Mouse (Mus musculus) cortical plate, adult 2 months (tissue): ENCODE data around the gene Rom1.

Source experiments
- CTCF ChIP-seq: fragments of 200-500 bp; IDR thresholded peaks from 2 replicates; pipeline ENCODE4 v1.5.1; 2011; ENCODE audit warnings: mild to moderate bottlenecking, control low read depth, low read length; ENCODE audit not compliant: insufficient read depth; ENCODE audit errors: extremely low read depth
- POLR2A ChIP-seq: fragments of 200-500 bp; IDR thresholded peaks from 2 replicates; pipeline ENCODE4 v1.6.1; 2011; ENCODE audit warnings: mild to moderate bottlenecking, low read length, control low read depth; ENCODE audit not compliant: insufficient read depth; ENCODE audit errors: extremely low read depth

GRCm38 (mm10) chr19:8965075-8965474 is 35.9 kb upstream of the Rom1 start:
- TF ChIP-seq CTCF (no peak), POLR2A (no peak)
